Mouse (Mus musculus) kidney, postnatal 10 days (tissue): ENCODE measurements around the gene Cobll1.
A peak's percentile ranks its signal among the peaks of the same experiment; 100 is the strongest.

Experiments used
- DNase-seq: peaks from one replicate; pipeline ENCODE4 v3.0.0; 2021; ENCODE audit warnings: mixed read lengths

Gene Cobll1

DNA sequence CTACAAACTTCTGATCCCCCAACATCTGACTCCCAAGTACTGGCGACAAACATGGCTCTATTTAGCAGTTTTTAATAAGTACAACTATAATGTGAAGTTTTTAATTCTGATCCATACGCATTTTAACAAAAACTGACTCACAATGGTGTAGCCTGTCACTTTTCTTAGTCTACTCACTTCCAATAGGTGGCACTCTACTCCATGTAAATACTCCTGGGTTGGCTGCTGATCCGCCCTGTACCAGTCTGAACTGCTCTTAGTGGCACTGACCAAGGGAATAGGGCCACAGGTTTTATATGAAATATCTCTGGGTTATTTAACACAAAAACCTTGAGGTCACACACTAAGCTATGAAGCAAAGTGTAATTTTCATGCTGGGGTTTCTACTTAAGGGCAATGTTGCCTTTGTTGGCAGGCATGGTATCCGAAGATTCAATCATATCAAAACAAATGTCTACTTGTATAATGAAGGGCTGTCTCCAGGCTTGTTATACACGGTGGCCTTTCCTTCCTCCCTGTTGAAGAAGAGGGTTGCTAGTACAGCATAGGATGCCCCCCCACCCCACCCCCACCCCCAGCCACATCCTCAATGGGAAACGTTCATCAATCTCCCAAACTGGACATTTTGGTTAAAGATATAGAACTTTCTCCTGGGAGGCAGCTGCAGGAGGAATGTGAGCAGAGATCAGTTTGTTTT is 93.6 kb downstream of the Cobll1 start:
- peak; percentile 59 for DNase-seq

DNA sequence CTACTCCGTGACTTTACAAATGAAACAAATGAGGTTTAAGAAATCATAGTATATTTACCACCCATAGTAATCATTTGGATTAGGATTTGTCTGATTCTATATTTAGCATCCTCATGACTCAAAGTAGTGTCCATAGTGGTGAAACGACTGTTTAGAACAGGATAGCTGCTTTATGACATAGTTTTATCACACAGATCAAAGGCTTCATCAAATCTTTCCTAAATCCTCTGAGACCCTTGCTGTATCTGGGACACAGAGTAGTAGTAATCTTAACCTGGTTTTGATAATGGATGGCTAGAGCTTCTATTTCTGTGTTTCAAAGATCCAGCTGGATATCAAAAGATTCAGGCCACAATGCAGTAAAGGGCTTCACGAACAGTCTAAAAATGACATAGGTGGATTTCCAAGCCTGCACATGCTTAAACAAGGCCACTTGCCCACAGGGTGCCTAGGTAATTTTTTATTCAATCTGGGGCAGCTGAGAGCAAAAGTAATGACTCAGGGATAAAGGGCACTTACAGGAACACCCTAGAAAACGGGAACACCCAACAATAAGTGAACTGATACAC is 98.0 kb downstream of the Cobll1 start:
- no peak for DNase-seq

GRCm38 (mm10) chr2:65140330-65140922 is 98.8 kb downstream of the Cobll1 start:
- DNase-seq, result no peak

DNA sequence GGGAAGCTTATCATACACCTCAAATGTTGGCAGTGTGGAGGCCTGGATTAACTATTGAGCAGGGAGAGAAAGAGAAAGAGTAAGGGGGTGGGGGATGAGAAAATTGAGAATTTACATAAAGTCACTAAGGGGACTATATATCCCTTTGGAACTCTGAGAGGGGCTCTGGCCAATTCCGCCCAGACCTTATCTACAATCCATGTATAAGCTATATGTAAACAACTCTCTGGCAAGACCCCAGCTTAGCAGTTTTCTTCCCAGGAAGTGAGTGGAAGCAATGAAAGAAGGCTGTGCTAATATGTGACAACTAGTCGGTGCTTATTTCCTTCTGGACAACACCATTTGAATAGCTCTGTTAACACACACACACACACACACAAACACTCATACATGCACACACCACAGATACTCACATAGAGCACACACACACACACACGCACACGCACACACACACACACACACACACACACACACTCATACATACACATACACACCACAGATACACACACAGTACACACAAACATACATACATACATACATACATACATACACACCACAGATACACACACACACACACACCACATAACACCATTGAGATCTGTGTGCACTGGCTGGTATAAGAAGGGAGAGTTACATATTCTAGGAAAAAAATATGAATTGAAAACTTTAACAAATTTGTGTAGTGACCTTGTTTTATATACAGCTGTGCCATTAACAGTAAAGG is 99.4 kb downstream of the Cobll1 start:
- no peak for DNase-seq

GRCm38 (mm10) chr2:65138992-65139391 is 100.2 kb downstream of the Cobll1 start:
- DNase-seq, result no peak

- no peak for DNase-seq
These were observed 112.9 kb downstream of the Cobll1 start for GRCm38 (mm10) chr2:65126141-65126783.

GRCm38 (mm10) chr2:65123702-65124101 is 115.5 kb downstream of the Cobll1 start:
- DNase-seq, result no peak

- peak; percentile 80 for DNase-seq
These were observed 117.8 kb downstream of the Cobll1 start for GRCm38 (mm10) chr2:65121435-65121834.

- DNase-seq, result no peak
These were observed 118.2 kb downstream of the Cobll1 start for GRCm38 (mm10) chr2:65121012-65121411.

DNA sequence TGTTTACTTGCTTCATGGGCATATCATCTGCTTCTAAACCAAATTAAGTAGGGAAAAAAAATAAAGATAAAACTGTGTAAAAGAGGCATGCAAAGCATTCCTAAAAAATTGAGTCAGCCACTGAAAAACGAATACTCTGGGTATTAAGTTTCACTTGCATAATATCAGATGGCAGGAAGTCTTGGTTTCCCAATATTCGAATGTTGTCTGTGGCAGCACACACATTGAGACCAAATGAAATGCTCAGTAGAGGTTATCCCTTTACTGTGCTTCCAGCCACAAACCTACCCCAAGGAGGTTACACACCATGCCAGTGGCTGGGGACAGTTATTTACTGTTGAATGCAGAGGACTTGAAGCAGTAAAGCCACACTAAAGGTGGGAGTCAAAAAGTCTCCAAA is 119.1 kb downstream of the Cobll1 start:
- no peak for DNase-seq

DNA sequence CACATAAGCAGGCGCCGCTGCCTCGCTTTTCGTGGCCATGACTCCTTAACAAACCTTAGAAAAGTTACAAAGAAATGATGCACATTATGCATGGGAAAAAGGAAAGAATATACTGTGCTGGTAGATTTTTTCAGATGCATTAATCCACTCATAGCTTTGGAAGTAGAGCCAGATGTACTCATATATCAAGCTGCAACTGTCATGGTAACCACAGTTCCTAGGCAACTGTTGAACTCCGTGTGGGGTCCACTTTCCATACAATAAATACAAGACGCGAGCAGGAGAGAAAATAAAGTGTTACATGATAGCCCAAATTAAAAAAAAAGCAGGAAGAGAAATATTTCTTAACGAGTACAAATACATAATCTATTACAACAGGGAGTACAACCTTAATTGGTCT is 119.5 kb downstream of the Cobll1 start:
- no peak for DNase-seq

GRCm38 (mm10) chr2:65119076-65119475 is 120.1 kb downstream of the Cobll1 start:
- no peak for DNase-seq

- no peak for DNase-seq
These were observed 121.3 kb downstream of the Cobll1 start for GRCm38 (mm10) chr2:65117859-65118258.

DNA sequence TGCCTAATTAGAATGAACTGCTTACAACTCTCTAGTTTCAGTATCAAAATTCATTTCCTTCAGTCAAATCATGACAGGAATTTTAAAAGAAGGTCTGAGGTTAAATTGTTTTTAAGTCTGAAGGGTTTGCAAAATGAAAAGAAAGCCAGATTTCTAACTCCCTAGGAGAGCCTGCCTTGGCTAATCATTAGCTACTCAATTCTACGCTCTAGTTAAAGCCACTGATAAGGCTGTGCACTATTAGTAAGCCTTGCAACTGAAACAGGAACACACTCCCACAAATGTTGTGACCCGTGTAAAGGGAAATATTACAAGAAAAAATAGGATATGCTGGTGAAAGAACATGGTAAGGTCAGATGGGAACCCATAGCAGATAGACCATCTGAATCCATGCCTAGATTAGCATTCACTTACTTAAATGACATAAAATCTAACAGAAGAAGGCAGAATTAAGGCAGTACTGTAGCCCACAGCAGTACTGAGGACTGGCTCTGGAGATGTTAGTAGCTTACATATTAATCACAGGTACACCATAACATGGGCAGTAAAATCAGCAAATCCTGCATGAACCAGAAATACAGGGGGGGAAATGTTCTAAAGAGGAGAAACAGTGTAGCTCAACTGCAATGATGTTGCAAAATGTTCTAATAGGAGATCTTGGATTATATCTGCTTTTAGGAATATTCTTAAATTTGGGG is 122.6 kb downstream of the Cobll1 start:
- DNase-seq, result no peak

DNA sequence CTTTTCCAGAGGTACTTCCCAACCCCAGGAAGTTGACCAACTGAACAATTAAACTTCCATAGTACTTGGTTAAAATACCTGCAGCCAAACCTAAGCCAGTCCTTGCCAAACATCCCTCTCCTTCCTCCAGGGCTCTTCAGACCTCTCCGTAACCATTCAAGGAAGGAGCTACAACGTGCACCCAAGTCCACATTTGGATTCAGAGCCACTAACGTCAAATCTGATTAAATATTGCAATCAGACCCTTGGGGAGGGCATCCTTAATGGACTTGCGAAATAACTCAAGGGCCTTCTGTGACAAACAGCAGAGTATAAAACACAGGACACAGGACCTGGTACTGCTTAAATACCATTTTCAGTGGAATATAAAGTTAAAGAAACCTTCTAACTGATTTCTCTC is 126.0 kb downstream of the Cobll1 start:
- no peak for DNase-seq

GRCm38 (mm10) chr2:65104569-65104968 is 134.6 kb downstream of the Cobll1 start:
- DNase-seq, result no peak

DNA sequence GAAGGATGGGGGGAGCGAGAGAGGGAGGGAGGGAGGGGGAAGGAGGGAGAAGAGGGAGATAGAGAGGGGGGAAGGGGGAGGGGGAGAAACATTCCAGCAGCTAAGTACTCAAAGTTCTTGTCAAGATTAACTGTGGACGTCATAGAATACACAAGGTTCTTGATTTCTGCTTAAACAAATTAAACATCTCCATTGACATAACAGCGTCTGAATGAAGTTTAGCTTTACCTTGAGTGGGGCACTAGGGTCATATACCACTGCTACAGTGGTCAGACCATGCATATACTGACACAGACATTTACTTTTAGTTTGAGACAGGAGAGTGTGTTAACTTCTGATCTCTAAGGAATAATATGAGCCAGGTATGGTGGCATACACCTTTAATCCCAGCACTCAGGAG is 135.4 kb downstream of the Cobll1 start:
- DNase-seq, result no peak

DNA sequence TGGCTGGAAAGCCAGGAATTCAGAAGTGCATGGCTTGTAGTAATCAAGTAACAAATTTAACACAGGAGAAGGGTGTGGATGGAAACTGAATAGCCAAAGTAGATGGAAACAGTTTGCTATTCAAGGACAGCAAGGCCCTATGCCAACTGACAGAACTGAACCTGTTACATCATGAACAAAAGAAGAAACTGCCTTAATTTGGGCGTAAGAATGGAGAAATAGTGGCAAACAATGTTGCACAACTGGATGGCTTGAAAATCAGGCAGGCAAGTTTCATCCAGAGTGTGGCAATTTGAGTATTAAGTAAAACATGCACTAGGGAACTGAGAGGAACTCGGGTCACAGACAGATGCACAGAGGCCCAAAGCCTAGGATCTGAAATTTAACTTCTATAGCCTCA is 137.8 kb downstream of the Cobll1 start:
- no peak for DNase-seq

GRCm38 (mm10) chr2:65100001-65100400 is 139.2 kb downstream of the Cobll1 start:
- DNase-seq, result no peak

DNA sequence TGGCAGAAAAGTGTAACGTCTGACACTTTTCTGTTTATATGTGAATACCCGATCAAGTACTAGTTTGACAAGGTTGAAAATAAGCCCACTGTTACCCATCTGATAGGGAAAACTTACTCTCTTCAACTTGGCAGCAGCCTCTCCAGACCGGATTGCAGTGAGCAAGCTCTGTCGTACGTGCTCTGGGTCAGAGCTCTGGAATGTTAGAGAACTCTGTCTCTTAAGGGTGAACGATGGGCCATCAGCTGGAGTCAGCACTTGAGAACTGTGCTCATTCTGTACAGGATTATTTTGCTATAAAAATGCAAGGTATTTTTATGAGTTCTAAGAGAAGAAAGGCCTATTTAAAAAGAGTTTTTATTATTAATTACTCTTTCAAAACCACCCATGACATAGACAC is 143.6 kb downstream of the Cobll1 start:
- no peak for DNase-seq

- DNase-seq, result no peak
These were observed 145.2 kb downstream of the Cobll1 start for GRCm38 (mm10) chr2:65093990-65094389.

- DNase-seq, result no peak
These were observed 148.2 kb downstream of the Cobll1 start for GRCm38 (mm10) chr2:65090986-65091385.

DNA sequence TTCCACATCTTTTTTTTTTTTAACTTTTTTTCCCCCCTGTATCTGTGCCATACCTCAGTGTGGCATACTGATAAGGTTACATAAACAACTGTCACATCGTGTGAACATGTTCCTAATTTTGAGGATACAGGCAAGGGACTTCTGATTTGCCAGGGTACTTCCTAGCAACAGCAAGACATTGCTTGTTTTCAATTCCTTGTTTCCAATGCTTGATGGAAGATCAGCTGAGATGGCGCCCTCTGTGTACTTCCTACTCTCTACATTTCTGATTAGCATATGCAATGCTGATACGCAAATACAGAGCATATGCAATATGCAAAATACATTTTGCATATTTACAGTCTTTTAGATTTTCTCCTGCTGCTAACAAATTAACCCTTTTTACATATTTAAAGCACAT is 152.0 kb downstream of the Cobll1 start:
- no peak for DNase-seq
